Mouse (Mus musculus): Measurements from ENCODE around the gene Mcu. TPM values are rescaled to one million over a fixed set of nuclear protein-coding genes. Genes with fewer than 3 reads are reported as not detected.

The Mcu gene
- total RNA-seq, 4 experiments from 2014 or later = 45.3 to 51.6 (median 47.1) TPM

DNA sequence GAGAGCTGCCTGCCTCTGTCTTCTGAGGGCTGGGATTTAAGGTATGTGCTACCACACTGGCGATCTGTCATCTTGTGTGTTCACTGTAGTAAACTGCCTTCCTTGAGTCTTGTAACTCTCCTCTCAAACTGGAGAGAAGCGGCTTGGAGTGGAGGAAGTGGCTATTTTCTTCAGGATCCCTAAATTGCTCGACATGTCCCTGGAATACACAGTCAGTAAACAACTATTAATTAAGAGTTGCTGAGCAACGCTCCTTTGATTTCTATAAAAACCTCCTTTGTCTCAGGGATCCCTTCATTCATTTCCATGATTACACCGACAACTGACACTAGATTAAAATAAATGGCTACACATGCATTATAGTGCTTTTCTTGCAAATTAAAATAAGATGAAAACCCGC, 78.4 kb downstream of the Mcu start:
- DNase-seq (ENCODE audit: low spot score in 2 of 2) = no peak

DNA sequence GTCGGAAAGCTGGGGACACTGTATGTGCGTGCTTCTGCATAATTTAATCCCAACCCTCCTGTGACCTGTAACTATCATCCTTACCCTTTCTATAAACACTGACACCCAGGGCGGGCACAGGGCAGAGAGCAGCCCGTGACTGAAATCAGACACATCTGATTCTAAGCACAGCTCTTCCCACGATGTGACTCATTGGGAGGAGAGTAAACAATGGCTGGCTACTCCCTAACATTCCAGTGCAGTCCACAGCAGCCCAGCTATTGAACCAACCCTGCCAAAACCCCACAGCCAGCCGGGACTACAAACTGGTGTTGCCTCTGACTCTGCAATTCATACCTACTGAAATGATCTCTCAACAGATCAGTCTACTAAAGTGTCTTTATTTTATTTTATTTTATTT, 78.9 kb downstream of the Mcu start:
- no peak for DNase-seq (ENCODE audit: low spot score in 2 of 2)

DNA sequence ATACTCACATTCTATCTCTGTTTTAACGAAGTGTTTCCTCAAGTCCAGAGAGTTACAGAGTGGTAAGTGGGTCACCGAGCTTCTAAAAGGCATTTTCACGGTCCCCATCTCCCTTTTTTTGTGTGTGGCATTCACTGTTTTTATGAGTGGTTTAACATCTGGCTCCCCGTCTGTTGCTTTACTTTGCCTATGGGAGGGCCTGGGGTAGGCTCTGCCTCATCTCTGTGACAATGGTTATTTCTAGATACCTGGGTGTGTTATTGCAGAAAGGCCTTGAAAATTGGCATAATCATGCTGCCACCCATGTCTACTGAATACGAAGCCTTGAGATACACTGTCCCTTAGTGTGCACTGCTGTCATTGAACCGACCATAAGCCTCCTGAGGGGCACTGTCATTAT, 84.2 kb downstream of the Mcu start:
- DNase-seq (ENCODE audit: low spot score in 2 of 2) = no peak

DNA sequence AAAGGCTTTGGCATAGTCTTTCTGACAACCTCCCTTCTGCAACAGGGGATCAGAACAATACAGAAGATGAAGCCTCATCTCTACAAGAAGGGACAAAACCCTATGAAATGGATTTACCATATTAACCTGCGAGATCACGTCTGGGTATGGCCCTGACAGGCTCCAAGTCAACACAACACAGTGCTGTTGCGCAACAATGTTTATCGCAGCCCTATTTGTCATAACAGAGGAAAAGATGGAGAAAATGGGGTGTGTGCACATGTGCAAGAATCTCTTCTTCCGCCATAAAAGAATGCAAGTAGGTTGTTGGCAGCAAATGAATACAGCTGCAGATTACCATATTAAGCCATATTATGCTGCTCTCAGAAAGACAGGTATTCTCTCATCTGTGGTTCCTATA, 88.7 kb downstream of the Mcu start:
- no peak for DNase-seq (ENCODE audit: low spot score in 2 of 2)

DNA sequence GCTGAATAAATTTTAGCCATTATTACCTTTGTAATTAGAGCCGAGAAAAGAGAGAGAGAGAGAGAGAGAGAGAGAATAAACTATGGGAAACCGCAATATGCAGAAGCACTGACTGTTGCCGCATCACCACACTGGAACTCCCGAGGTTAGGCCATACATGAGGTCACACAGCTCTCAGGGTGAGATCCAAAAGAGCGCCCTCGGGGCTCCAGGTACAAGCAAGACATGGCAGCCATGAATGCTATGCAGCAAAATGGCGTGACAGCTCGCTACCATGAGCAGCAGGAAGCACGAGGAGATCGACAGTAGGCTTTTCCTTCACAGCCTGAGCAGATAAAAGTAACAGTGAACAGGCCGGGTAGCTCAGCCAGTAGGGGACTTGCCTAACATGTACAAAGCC, 89.2 kb downstream of the Mcu start:
- no peak for DNase-seq (ENCODE audit: low spot score in 2 of 2)

DNA sequence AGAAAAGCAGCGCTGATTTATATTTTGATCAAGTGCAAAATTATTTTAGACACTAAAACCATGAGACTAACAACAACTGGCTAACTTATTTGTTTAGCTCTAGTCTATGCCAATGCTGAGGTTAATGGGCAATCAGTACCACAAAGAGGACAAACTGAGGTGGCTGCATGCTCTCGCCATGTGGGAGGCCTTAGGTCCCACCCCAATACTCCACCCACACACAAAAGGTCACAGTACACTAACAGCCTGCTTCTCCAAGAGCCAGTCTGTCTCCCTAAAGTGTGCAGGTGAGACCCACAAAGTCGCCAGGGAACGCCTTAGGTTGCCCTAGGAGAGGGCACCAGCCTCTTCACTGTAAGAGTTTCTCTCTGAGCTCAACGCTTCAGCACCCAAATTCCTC, 91.8 kb downstream of the Mcu start:
- no peak for DNase-seq (ENCODE audit: low spot score in 2 of 2)

DNA sequence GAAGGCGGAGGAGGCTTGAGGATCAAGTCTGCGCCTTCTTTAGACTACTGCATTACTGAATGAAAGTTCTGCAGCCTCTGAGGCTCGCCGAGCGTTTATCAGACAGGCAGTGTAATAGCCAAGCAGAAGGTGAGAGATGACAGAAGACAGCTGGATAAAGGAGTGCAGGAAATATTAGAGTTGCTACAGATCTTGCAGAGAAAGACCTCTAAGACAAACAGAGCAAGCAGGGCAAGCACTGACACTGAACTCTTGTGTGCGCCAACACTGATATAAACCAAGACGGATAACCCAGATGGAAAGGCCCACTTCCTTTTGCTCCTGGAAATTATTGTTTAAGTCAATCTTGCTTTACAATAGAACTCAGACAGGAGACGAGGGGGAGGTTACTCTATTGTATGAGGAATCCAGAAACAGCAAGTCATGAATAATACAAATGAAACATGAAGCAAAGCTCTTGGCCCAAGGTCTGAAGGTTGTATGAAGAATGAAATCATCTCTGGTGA, 92.6 kb downstream of the Mcu start:
- DNase-seq (ENCODE audit: low spot score in 2 of 2) = no peak

DNA sequence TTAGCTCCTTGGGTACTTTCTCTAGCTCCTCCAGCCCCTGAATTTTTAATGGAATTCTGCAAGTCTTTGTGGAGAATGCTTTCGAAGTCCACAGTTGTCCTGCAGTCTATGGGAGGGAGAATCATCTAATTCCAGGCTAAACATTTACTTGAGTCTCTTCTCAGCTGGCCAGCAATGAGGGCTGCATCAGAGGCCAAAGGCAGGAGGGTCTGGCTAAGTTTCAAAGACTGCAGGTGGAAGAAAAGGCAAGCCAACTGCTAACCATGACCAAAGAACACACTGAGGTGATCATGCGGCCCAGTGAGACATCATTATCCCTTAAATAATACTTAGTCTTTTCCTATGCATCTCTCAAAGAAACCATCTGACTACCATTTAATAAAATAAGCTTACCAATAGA, 95.8 kb downstream of the Mcu start:
- DNase-seq (ENCODE audit: low spot score in 2 of 2) = no peak

DNA sequence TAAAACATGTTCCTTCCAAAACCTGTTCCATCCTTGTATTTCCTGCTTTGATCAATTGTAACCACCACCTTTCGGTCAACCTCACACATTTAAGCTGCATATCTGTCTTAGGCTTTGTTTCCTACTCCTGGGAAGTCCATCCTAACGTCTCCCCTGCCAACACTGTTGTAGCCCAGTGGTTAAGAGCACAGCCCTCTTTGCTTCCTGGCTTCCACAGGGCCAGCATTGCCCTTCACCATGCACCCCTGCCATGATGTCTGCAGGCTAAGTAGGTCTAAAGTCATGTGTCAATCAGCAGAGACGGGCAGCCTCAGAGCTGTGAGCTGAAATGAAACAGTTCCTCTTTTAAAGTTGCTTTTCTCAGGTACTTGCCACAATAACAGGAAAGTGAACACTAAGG, 97.1 kb downstream of the Mcu start:
- DNase-seq (ENCODE audit: low spot score in 2 of 2) = no peak

DNA sequence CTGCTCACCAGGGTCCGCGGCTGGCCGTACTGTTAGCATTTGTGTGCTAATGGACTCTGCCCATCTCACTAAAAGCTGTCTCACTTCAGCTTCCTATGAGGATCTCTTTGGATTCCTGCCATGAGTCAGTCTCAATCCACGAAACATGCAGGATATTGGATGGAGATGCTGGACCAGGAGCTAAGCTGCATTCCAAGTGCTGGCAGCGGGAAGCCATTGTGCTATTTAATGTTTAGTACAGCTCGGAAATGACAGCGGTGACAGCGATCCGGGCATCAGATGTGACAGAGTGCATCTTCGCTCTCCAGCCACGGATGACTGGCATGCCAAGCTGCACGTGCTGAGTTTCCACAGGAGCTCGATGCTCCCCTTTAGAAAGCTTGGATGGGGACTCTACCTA, 99.3 kb downstream of the Mcu start:
- no peak for DNase-seq (ENCODE audit: low spot score in 2 of 2)

DNA sequence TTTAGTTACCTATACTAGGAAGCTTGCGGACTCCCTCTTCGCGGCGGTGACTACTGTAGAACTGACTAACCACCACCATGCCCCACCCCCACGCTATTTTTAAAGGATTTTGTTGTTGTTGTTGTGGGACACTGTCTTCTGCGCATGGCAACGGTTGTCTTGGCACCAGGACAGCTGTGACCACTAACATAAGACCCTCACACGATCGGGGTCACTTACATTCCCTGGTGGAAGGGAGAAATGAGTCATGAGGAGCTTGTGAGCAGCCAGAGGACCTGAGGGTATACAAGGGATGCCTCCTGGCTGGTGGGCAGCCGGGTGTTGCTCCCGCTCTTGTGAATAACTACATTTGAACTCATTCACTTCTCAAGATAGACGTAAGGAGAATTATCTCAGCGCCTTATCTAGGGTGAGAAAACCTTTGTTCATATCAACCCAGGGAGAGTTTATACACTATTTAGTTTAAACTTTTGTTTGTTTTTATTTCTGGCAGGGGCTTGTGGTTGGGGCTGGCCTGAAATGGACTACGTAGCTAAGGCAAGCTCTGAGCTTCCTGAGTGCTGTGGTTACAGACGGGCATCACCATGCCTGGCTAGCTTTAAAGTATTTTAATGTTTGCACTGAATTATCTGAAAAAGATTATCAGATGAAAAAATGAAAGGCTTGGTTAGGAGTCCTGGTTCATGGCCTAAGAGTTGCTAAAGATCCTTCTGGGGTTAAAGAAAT, 101.6 kb downstream of the Mcu start:
- no peak for DNase-seq (ENCODE audit: low spot score in 2 of 2)

DNA sequence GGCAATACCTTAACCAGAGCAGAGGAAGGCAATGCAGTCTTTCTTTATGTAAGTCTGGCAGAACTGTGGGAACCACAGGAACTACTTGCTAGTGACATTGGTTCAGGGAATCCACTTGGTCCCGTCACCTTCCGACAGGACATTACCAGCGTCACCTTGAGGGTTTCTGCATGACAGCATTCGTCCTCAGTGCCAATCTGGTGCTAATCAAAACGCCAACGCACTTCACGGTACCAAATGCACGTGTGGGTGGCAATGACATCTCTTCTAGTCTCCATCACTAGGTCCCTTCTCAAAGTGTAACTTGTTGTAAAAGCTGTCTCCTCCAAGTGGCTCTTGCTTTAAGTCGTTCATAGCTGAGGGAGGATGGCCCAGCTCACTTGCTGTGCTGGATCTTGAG, 104.3 kb downstream of the Mcu start:
- DNase-seq (ENCODE audit: low spot score in 2 of 2) = no peak

DNA sequence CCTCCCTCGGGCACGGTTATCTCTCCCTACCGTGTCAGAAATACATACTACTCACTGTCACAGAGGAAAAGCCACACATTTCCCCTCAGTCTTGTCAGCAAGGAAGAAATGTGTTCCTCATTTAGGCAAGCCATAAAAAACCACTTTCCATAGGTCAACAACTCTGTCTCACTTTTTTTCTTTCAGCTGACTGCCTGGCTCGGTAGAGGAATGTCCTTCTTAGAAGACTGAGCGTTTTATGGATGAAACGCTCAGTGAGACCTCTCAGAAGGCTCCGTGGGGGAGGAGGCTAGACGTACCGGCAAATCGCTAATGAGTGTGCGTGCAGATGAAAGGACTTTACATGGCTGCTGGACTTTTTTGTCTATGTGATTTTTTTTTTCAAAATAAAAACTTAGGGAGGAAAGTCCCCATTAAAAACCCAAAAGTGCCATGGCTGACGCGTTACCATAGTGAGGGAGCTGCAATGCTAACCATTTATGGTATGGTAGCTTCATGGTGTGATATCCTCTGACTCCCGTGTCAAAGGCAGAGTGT, 105.0 kb downstream of the Mcu start:
- DNase-seq (ENCODE audit: low spot score in 2 of 2) = no peak

DNA sequence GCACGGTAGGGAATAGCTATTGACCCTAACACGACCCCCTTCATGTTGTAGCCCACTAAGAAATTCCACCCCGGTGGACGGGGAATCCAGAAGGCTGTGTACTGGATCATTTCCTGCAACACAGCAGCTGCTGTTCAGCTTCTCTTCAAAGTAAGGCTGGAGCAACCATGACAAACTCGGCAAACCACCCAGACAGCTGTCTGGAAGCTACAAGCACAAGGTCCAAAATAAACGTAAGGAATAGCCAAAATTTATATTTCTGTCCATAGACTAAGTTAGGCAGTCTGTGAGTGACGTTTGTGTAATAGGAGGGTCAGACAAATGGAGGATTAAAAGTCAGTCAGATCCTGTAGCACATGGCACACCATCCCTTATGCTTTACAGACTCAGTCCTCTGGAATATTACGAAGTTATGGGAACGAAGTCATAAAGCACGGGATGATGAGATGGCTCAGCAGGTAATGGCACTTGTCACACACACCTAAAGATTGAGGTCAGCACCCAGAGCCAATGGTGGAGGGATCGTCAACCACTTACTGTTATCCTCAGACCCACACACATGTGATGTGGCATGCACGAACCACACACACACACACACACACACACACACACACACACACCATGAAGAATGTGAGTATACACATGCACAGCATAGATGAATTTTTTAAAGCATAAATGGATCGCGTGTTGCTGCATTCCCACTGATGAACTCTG, 105.6 kb downstream of the Mcu start:
- DNase-seq (ENCODE audit: low spot score in 2 of 2) = no peak

DNA sequence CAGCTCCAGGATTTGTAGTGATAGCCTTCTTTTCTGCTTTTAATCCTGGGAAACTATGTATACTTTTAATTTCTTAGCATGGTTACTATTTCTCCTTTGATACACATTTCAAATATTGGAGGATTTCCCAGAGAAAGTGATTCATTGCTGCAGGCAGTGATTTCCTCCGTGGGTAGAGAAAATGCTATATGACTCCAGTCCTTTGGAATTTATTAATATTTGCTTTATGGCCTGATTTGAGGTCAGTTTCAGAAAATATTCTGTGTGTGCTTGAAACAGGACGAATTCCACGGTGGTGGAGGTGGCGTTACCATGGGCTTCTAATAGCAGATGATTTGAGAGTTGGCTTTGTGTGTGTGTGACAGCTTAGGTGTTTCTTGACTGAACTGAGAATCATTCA, 107.3 kb downstream of the Mcu start:
- no peak for DNase-seq (ENCODE audit: low spot score in 2 of 2)

DNA sequence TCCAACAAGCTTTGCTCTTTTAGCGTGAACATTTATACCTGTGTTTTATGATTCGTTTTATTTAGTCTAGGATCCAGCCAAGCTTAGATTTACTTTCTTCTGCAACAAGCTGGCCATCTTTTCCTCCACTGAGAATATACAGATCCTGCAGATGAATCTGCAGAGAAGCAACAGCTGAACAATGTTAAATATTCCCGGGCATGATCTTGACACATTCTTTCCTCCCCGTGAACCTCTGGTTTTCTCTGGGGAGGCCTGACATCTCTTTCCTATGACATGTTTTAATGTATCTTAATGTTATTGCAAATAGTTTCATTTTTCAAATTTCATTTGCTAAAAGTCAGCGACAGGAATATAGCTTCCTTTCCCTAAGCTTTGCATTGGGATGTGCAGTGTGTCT, 109.8 kb downstream of the Mcu start:
- no peak for DNase-seq (ENCODE audit: low spot score in 2 of 2)

DNA sequence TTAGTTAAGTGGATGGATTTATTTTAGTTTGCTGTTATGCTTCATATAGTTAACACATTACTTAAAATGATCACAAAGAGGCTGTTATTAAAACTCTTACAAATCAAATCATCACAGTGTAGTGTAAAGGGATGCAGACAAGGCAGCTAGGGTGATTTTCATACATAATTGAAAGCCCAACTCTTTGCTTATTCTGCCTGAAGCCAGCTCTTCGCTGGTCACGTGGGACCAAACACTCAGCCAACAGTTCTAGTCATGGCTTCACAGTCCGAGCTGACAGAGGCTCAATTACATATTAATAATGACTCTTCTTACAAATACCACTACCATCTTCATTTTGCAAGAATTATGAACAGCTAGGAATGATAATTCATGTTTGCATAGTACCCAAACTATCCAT, 112.2 kb downstream of the Mcu start:
- no peak for DNase-seq (ENCODE audit: low spot score in 2 of 2)

DNA sequence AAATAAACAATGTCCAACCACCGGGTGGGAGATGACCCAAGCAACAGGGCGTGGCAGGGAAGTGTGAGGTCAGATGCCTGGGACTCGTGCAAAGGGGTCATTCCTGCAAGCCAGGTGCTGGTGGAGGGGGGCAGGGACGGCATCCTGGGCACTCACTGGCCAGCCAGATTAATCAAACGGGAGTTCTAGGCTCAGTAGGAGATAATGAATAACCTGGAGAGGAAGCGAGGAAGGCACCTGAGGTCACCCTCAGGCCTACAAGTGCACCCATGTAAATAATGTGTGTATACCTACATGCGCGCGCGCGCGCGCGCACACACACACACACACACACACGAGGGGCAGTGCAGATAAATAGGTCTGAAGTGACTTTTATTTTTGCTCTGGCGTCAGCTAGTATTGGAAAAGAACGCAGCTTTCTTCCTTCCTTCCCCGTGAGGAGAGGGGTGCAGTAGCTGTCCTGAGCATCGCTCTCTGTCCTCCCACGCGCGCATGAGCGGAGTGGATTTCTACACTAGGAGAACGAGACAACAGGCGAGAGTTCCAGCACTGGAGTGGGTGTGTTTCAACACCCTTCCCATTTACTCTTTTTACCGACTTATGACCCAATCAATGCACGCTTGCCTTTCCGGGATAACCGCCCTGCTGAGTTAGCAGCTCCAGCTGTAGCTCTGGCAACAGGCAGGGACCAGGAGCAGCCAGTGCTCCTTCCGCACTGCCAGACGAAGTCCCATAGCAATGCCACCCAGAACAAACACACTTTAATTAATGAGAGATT, 112.9 kb downstream of the Mcu start:
- DNase-seq (ENCODE audit: low spot score in 2 of 2) = peak; percentile 39 to 51

DNA sequence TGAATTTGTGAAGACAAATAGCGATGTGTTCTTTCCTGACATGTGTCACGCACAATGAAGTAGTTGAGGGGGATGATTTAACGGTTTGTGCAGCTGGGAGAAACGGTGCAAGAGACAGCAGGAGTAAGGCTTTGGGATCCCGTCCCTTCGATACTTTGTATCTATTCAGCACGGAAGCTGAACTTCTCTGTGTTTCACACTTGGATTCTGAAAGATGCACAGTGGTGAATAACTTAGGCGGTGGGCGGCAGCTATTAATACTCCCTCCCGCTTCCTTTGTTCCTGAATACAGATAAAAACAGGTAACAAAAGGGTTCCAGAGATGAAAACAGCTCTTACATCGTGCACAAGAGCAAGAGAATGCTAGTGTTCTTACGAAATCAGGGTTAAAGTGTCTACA, 114.1 kb downstream of the Mcu start:
- no peak for DNase-seq (ENCODE audit: low spot score in 2 of 2)

DNA sequence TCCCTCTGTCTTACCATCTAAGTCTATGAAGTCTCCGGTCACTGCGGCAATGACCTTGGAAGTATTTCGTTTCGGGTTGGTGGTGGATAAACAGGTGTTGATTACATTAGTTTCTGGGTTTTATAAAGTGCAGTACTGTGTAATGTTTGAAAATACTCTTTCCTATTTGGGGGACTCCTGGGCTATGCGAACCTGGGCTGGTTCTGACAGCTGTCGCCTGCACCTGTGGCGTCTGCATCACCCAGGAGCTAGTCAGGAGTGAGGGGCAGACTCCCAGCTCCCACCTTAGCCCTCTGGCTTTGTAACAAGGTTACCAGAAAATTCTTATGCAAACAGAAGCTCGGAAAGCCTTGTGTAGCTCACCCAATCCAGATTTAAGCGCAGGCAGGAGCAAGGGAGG, 114.7 kb downstream of the Mcu start:
- DNase-seq (ENCODE audit: low spot score in 2 of 2) = no peak

DNA sequence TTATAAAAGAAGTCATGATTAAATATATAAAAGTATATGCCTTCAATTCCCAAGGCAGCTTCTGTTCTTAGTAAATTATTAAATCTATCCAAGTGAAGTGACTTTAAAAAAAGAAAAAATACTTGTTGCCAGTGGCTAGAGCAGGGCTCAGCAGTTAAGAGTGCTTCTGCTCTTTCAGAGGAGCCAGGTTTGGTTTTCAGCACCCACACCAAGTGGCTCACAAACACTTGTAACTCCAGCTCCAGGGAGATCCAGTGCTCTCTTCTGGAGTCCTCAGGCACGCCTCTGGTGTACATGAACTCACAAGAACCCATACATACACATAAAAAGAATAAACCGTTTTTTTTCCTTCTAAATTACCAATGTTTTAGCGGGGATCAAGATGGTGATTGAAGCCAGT, 116.3 kb downstream of the Mcu start:
- DNase-seq (ENCODE audit: low spot score in 2 of 2) = no peak

DNA sequence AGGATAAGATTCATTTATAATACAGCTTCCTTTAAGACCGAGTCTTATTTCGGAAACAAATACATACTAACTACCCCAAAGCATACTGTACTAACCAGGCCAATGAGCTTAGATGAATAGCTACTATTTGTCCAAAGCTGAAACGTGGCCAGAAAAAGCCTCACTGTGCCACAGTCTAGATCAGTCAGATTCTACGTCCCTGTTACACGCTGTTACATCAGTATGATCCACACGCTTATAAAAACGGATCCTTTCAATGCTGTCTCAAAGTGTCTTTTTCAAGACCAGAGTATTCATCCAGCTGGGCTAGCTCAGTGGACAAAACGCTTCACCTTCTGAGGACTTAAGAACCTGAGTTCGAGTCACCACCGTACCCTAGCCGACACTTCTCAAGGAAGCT, 119.5 kb downstream of the Mcu start:
- DNase-seq (ENCODE audit: low spot score in 2 of 2) = no peak

All from layer of hippocampus, adult 8-10 months (tissue).